Mouse (Mus musculus) hindbrain, embryonic 11.5 days (tissue): ENCODE results near the gene Pygo1. TPM values are rescaled to one million over a fixed set of nuclear protein-coding genes. Genes with fewer than 3 reads are reported as not detected.

Experiments
- ATAC-seq: fragments of 200-750 bp; cut with Nextera tagmentation; 2 replicates; pipeline ENCODE4 v1.8.0; 2017; ENCODE audit warnings: mild to moderate bottlenecking, moderate TSS enrichment, moderate library complexity; ENCODE audit not compliant: low FRiP score
- DNase-seq: peaks from one replicate; pipeline ENCODE4 v3.0.0-alpha.2; 2015; ENCODE audit warnings: low spot score
- H3K27ac ChIP-seq: fragments of 300-500 bp; sonication (generic); 2 replicates; pipeline ENCODE4 v1.5.1; 2014; ENCODE audit warnings: mild to moderate bottlenecking, low read depth, low read length
- H3K27me3 ChIP-seq: fragments of 300-500 bp; sonication (generic); 2 replicates; pipeline ENCODE4 v1.6.1; 2014; ENCODE audit warnings: mild to moderate bottlenecking, low read length, moderate library complexity, mixed read lengths; ENCODE audit not compliant: control insufficient read depth, insufficient read depth
- H3K36me3 ChIP-seq: fragments of 300-500 bp; sonication (generic); 2 replicates; pipeline ENCODE4 v1.6.1; 2014; ENCODE audit warnings: mild to moderate bottlenecking, low read length, moderate library complexity, mixed read lengths; ENCODE audit not compliant: control insufficient read depth, insufficient read depth
- H3K4me1 ChIP-seq: fragments of 300-500 bp; sonication (generic); replicated peaks from 2 replicates; pipeline ENCODE4 v1.6.1; 2014; ENCODE audit warnings: low read length, mixed read lengths; ENCODE audit not compliant: control insufficient read depth, insufficient read depth
- H3K4me2 ChIP-seq: fragments of 300-500 bp; sonication (generic); replicated peaks from 2 replicates; pipeline ENCODE4 v1.6.1; 2014; ENCODE audit warnings: mild to moderate bottlenecking, low read depth, low read length
- H3K4me3 ChIP-seq: fragments of 300-500 bp; sonication (generic); 2 replicates; pipeline ENCODE4 v1.5.1; 2014; ENCODE audit warnings: low read depth, low read length
- H3K9ac ChIP-seq: fragments of 300-500 bp; sonication (generic); 2 replicates; pipeline ENCODE4 v1.6.1; 2014; ENCODE audit warnings: low read depth, low read length
- H3K9me3 ChIP-seq: fragments of 300-500 bp; sonication (generic); 2 replicates; pipeline ENCODE4 v1.6.1; 2016; ENCODE audit warnings: low read length; ENCODE audit not compliant: control insufficient read depth
- WGBS: fragments of 180-500 bp; shearing (Covaris S2); extraction: QIAGEN DNeasy Blood & Tissue Kit; methylation state at CpG from one replicate; pipeline ENCODE4 v1.1.7; 2014; 5-methylcytosine and 5-hydroxymethylcytosine counted together
- polyA plus RNA-seq: library from polyadenylated mRNA; unstranded; fragments of >200 nt; fragmentation: Nextera tagmentation; extraction: Ambion mirVana; gene quantifications from 2 replicates; pipeline ENCODE4 v1.2.1, GENCODE M21; 2014

The Pygo1 gene
- polyA plus RNA-seq: 11.5 and 12.4 TPM in 2 replicates

- Histone ChIP-seq H3K4me3 (peak within 1 kb of the TSS; percentile 78), H3K27me3 (no peaks in the 10 kb centered on the region), H3K4me2 (peak within 1 kb of the TSS; percentile 94), H3K9ac (peak within 1 kb of the TSS; percentile 96), H3K4me1 (peaks cover 3% of the 10 kb centered on the region; the same call in 1 of the 2 replicates), H3K27ac (peak within 1 kb of the TSS; percentile 79), H3K36me3 (no peaks in the 10 kb centered on the region), H3K9me3 (no peaks in the 10 kb centered on the region)
- DNase-seq (peak; percentile 78), ATAC-seq (peak; percentile 83)
- WGBS: under 1% methylated on average over 61 of the region's 108 CpGs
Observed at GRCm38 (mm10) chr9:72925021-72925934, at the start of gene Pygo1. TSS of gene Pygo1 (plus strand) at chr9:72925645.

DNA sequence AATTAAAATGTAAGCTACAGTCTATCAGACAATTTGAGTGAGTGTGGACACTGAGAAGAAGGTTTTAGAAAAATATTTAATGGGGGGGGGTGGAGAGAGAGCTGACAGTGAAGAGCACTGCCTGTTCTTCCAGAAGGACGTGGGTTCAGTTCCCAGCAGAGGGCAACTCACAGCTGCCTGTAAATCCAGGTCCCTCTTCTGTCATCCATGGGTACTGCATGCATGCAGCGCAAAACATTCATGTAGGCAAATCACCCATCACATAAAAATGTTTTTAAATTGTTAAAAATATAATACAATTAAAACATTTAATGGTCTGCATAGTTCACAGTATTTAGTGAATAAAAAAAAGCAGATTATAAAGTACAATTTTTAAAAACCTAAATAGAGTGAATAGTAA, 49.6 kb upstream of the Pygo1 start:
- DNase-seq (peak; percentile 29), ATAC-seq (no peak)
- H3K4me3 ChIP-seq: no peak overlapping the region
- peaks cover 23% of the 10 kb centered on the region for H3K4me1 ChIP-seq
- H3K9me3 ChIP-seq: no peaks in the 10 kb centered on the region
- WGBS: 81% methylated on average over 2 of the region's 2 CpGs
- H3K9ac ChIP-seq: no peak overlapping the region
- H3K36me3 ChIP-seq: no peaks in the 10 kb centered on the region
- H3K27ac ChIP-seq: no peak overlapping the region
- H3K4me2 ChIP-seq: no peak overlapping the region
- H3K27me3 ChIP-seq: no peaks in the 10 kb centered on the region

GRCm38 (mm10) chr9:72877905-72878304, 47.5 kb upstream of the Pygo1 start:
- peak; percentile 43 for ATAC-seq

DNA sequence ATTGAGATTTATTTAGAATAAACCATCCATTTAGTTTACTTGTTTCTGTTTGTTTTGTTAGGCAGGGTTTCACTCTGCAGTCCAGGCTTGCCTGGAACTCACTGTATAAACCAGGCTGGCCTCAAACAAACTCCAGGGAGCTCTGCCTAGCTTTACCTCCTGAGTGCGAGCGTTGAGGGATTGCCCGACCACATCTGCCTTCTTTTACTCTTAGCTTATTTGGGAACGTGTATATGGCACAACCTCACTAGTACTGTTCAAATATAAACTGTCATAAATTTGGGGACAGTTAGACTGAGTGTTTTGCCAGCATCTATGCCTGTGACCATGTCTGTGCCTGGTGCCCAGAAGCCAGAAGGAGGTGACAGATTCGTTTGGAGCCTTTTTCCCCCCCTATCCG, 46.8 kb upstream of the Pygo1 start:
- ATAC-seq (no peak), DNase-seq (peak; percentile 30)
- Histone ChIP-seq H3K4me3 (no peak overlapping the region), H3K9ac (no peak overlapping the region), H3K4me1 (peaks cover 20% of the 10 kb centered on the region), H3K36me3 (no peaks in the 10 kb centered on the region), H3K27me3 (no peaks in the 10 kb centered on the region), H3K27ac (peak overlapping the region; percentile 56), H3K4me2 (no peak overlapping the region), H3K9me3 (no peaks in the 10 kb centered on the region)
- 37% methylated on average over 6 of the region's 6 CpGs for WGBS

More at GRCm38 (mm10) chr9:72877905-72878304, 47.5 kb upstream of the Pygo1 start:
- peaks cover 19% of the 10 kb centered on the region for H3K4me1 ChIP-seq
- H3K27me3 ChIP-seq: no peaks in the 10 kb centered on the region
- peak; percentile 61 for DNase-seq
- H3K36me3 ChIP-seq: no peaks in the 10 kb centered on the region
- 17% methylated on average over 11 of the region's 11 CpGs for WGBS
- peak overlapping the region; percentile 56 for H3K27ac ChIP-seq
- H3K9ac ChIP-seq: no peak overlapping the region
- no peak overlapping the region for H3K4me2 ChIP-seq
- no peaks in the 10 kb centered on the region for H3K9me3 ChIP-seq
- no peak overlapping the region for H3K4me3 ChIP-seq

DNA sequence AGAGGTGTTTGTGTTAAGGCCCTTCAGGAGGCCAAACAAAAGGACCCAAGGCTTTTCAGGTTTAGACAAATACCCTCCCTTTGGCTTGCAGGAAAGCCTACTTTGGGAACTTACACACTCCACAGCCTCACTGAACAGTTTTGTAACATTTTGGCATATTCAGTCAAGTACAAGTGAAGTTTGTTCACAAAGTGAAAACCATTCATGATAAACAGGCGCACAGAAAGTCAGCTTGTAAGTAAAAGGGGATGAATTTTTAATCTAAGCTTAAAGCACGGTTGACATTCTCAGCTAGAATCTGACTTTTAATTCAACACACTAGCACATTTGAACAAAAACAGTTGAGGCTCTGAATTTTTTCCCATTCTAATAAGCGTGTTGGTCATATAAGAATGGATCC, 45.8 kb upstream of the Pygo1 start:
- Histone ChIP-seq H3K9me3 (no peaks in the 10 kb centered on the region), H3K27ac (peak overlapping the region; percentile 86), H3K4me2 (no peak overlapping the region), H3K9ac (no peak overlapping the region), H3K4me1 (peaks cover 20% of the 10 kb centered on the region), H3K4me3 (no peak overlapping the region), H3K27me3 (no peaks in the 10 kb centered on the region), H3K36me3 (no peaks in the 10 kb centered on the region)
- WGBS: 47% methylated on average over 3 of the region's 3 CpGs
- DNase-seq (peak; percentile 39), ATAC-seq (no peak)

DNA sequence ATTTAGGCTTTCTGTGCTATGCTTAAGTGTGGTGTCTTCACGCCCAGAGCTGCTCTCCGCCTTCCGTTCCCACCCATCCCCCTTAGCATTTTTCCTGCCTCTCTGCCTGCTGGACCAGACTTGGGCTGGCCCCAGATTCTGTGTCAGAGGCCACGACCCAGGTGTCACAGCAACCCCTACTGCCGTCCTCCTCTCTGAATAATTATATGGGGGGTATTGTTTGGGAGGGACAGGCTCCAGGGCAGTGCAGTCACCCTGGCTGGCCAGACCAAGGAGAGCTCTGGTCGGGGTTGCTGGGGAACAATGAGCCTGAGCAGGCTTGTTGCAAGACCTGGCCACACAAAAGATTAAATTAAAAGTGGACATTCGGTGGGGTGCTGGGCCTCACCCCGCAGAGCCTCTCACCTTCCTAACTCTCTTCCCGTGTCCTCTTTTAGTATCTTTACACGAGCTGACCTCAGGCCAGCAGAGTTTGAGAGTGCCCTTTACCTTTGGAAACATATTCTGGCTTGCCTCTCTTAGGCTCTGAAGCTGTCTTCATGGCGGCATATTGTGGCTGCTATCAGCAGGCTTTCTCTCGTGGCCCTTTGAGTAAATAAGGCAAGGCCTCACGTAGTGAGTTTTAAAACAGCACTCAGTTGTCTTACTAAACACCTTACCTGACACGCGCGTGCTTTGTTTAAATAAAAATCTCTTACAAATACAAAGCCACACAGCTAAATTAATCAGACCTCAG, 45.1 kb upstream of the Pygo1 start:
- no peaks in the 10 kb centered on the region for H3K36me3 ChIP-seq
- peak; percentile 62 for ATAC-seq
- H3K4me2 ChIP-seq: no peak overlapping the region
- H3K27ac ChIP-seq: peak overlapping the region; percentile 86
- 12% methylated on average over 16 of the region's 16 CpGs for WGBS
- H3K27me3 ChIP-seq: no peaks in the 10 kb centered on the region
- H3K9me3 ChIP-seq: no peaks in the 10 kb centered on the region
- peak overlapping the region; percentile 29; the same call in 1 of the 2 replicates for H3K9ac ChIP-seq
- H3K4me1 ChIP-seq: peaks cover 20% of the 10 kb centered on the region
- H3K4me3 ChIP-seq: no peak overlapping the region
- DNase-seq: peak; percentile 69

DNA sequence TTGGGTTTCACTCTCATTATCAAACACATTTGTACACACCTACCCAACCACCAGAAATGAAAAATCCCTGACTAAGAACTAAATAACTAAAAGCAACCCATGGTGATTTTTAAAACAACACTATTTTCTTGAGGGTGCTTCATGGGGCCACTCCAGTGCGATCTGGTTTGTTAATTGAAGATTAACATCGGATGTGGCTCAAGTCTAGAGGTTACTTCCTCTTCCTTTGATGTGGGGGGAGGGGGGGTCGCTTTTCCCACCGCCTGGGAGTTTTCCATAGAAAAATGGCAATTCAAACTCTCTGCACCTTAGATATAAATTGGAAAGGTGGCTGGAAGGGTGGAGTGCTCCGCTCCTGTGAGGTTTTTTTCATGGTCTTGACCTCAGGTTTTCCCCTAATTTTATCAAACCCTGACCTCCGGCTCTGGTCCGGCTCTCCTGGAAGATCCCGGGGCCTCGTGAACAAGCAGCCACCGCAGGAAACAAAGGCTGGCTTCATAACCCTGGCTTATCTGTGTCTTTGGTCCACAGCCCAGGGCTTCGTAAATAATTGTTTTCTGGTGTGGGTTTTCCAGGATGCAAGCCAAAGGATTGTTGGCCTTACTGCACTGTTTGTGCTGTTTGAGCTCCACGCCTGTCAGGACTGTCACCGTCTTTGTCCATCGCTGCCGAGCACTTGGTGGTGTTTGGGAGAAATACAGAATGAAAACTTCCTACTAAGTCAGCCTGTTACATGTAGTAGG, 44.2 kb upstream of the Pygo1 start:
- no peaks in the 10 kb centered on the region for H3K27me3 ChIP-seq
- H3K36me3 ChIP-seq: no peaks in the 10 kb centered on the region
- H3K9ac ChIP-seq: peak overlapping the region; percentile 35
- peaks cover 20% of the 10 kb centered on the region for H3K4me1 ChIP-seq
- H3K4me2 ChIP-seq: no peak overlapping the region
- DNase-seq (peak; percentile 44), ATAC-seq (no peak)
- no peaks in the 10 kb centered on the region for H3K9me3 ChIP-seq
- H3K4me3 ChIP-seq: no peak overlapping the region
- H3K27ac ChIP-seq: peak overlapping the region; percentile 86
- WGBS: 16% methylated on average over 15 of the region's 15 CpGs

GRCm38 (mm10) chr9:72883940-72884339, 41.5 kb upstream of the Pygo1 start:
- peak; percentile 64 for ATAC-seq
- H3K27ac ChIP-seq: no peak overlapping the region

More at GRCm38 (mm10) chr9:72883940-72884339, 41.5 kb upstream of the Pygo1 start:
- no peak overlapping the region for H3K4me2 ChIP-seq
- H3K9me3 ChIP-seq: no peaks in the 10 kb centered on the region
- H3K27me3 ChIP-seq: no peaks in the 10 kb centered on the region
- H3K36me3 ChIP-seq: no peaks in the 10 kb centered on the region
- no peak overlapping the region for H3K9ac ChIP-seq
- peak; percentile 79 for DNase-seq
- peaks cover 9% of the 10 kb centered on the region for H3K4me1 ChIP-seq
- 19% methylated on average over 3 of the region's 3 CpGs for WGBS
- H3K4me3 ChIP-seq: no peak overlapping the region
